In genomic region chr4:128143147-128143546, GRCm38 (mm10) we compare ENCODE assay signal across 11 mouse cellular contexts.
"Had no signal": no experiment of that assay in that cellular context is flagged by ENCODE, and none has a peak within 500 bp of the region (broad histone marks: within the 10 kb centered on the region; RNA-seq: fewer than 3 reads in every experiment).

No protein-coding gene starts in this region.

- ATAC-seq: intestine, embryonic 16.5 days; midbrain, embryonic 16.5 days had no signal

- DNase-seq: kidney, postnatal 4 days; liver, embryonic 13.5 days; lung, adult 2 months; lung, postnatal 14 days; retina, postnatal 1 day; right cerebral cortex, postnatal 25 days; spleen, adult 18-20 months; thymus, adult 18-20 months; thymus, postnatal 4 days had no signal
